Mouse (Mus musculus) MEL (cell line): ENCODE results near the gene Npw. TPM values are rescaled to one million over a fixed set of nuclear protein-coding genes. Genes with fewer than 3 reads are reported as not detected.

Experiments used
- DNase-seq: peaks from one replicate; pipeline ENCODE4 v3.0.0; 2011; ENCODE audit warnings: low read depth, low spot score
- H3K27ac ChIP-seq: 2 replicates; pipeline ENCODE4 v1.5.1; 2012; ENCODE audit warnings: low read depth, mild to moderate bottlenecking, control low read depth, low read length, moderate library complexity; ENCODE audit not compliant: control insufficient read depth
- H3K27me3 ChIP-seq, 2 experiments: fragments of 150-350 bp in 1 of 2; sonication (generic) in 1 of 2; 2 replicates each; pipeline ENCODE4 v1.6.1; 2012; ENCODE audit warnings: low read length in 2 of 2, mild to moderate bottlenecking in 2 of 2, improper control_type of control experiment in 1 of 2, moderate library complexity in 1 of 2; ENCODE audit not compliant: insufficient read depth in 2 of 2, control insufficient read depth in 1 of 2
- H3K36me3 ChIP-seq, 2 experiments: 2 replicates each; pipeline ENCODE4 v1.6.1; 2012 to 2014; ENCODE audit warnings: low read length in 2 of 2, improper control_type of control experiment in 1 of 2, inconsistent platforms in 1 of 2, mild to moderate bottlenecking in 1 of 2; ENCODE audit not compliant: insufficient read depth in 2 of 2, control insufficient read depth in 1 of 2
- H3K4me1 ChIP-seq, 2 experiments: fragments of 150-350 bp in 1 of 2; sonication (generic) in 1 of 2; 2 replicates each; pipeline ENCODE4 v1.6.1; 2012; ENCODE audit warnings: low read length in 2 of 2, improper control_type of control experiment in 1 of 2, mild to moderate bottlenecking in 1 of 2; ENCODE audit not compliant: insufficient read depth in 2 of 2, control insufficient read depth in 1 of 2
- H3K4me3 ChIP-seq, 2 experiments: fragments of 150-350 bp in 1 of 2; sonication (generic) in 1 of 2; 2 replicates each; pipeline ENCODE4 v1.5.1; 2012; ENCODE audit warnings: low read depth in 2 of 2, low read length in 2 of 2, mild to moderate bottlenecking in 2 of 2, moderate library complexity in 2 of 2, control low read depth in 1 of 2, improper control_type of control experiment in 1 of 2; ENCODE audit not compliant: control insufficient read depth in 1 of 2, insufficient read depth in 1 of 2
- H3K79me2 ChIP-seq: 2 replicates; pipeline ENCODE4 v1.6.1; 2012; ENCODE audit warnings: mild to moderate bottlenecking, low read length, moderate library complexity; ENCODE audit not compliant: control insufficient read depth, poor library complexity, insufficient read depth
- H3K9ac ChIP-seq: 2 replicates; pipeline ENCODE4 v1.6.1; 2012; ENCODE audit warnings: low read depth, mild to moderate bottlenecking, control low read depth, low read length, moderate library complexity; ENCODE audit not compliant: control insufficient read depth, poor library complexity, severe bottlenecking
- H3K9me3 ChIP-seq: fragments of 150-350 bp; sonication (generic); replicated peaks from 2 replicates; pipeline ENCODE4 v1.6.1; 2012; ENCODE audit warnings: mild to moderate bottlenecking, low read length, improper control_type of control experiment, moderate library complexity; ENCODE audit not compliant: insufficient read depth
- BHLHE40 ChIP-seq: IDR thresholded peaks from 2 replicates; pipeline ENCODE4 v1.6.1; 2012; ENCODE audit warnings: low read depth, mild to moderate bottlenecking, inconsistent platforms, low read length, improper control_type of control experiment, borderline replicate concordance
- CHD1 ChIP-seq: IDR thresholded peaks from 2 replicates; pipeline ENCODE4 v1.6.1; 2012; ENCODE audit warnings: low read depth, mild to moderate bottlenecking, inconsistent platforms, low read length, improper control_type of control experiment
- CHD2 ChIP-seq: IDR thresholded peaks from 2 replicates; pipeline ENCODE4 v1.6.1; 2011; ENCODE audit warnings: low read length, improper control_type of control experiment
- CTCF ChIP-seq, 3 experiments: IDR thresholded peaks in 2 of 3; conservative IDR thresholded peaks in 1 of 3; 2 replicates each; pipeline ENCODE4 v1.5.1; 2011 to 2012; ENCODE audit warnings: low read length in 3 of 3, low read depth in 2 of 3, mild to moderate bottlenecking in 2 of 3, improper control_type of control experiment in 1 of 3, inconsistent platforms in 1 of 3, mixed read lengths in 1 of 3, moderate library complexity in 1 of 3; ENCODE audit not compliant: control insufficient read depth in 1 of 3, insufficient read depth in 1 of 3, poor library complexity in 1 of 3, severe bottlenecking in 1 of 3
- E2F4 ChIP-seq: IDR thresholded peaks from 2 replicates; pipeline ENCODE4 v1.6.1; 2011; ENCODE audit warnings: low read depth, low read length, improper control_type of control experiment, borderline replicate concordance
- ELF1 ChIP-seq: IDR thresholded peaks from 2 replicates; pipeline ENCODE4 v1.6.1; 2014; ENCODE audit warnings: low read depth, mild to moderate bottlenecking, inconsistent platforms, low read length, improper control_type of control experiment, moderate library complexity
- ETS1 ChIP-seq: IDR thresholded peaks from 2 replicates; pipeline ENCODE4 v1.6.1; 2012; ENCODE audit warnings: low read depth, mild to moderate bottlenecking, inconsistent platforms, low read length, improper control_type of control experiment, moderate library complexity
- GABPA ChIP-seq: IDR thresholded peaks from 2 replicates; pipeline ENCODE4 v1.6.1; 2012; ENCODE audit warnings: low read depth, mild to moderate bottlenecking, inconsistent platforms, low read length, improper control_type of control experiment, moderate library complexity
- HCFC1 ChIP-seq: IDR thresholded peaks from 2 replicates; pipeline ENCODE4 v1.6.1; 2012; ENCODE audit warnings: low read depth, mild to moderate bottlenecking, inconsistent platforms, low read length, improper control_type of control experiment, moderate library complexity
- MAFK ChIP-seq: IDR thresholded peaks from 2 replicates; pipeline ENCODE4 v1.6.1; 2011; ENCODE audit warnings: low read depth, mild to moderate bottlenecking, low read length, improper control_type of control experiment, borderline replicate concordance
- MAX ChIP-seq: IDR thresholded peaks from 2 replicates; pipeline ENCODE4 v1.6.1; 2011; ENCODE audit warnings: low read length, improper control_type of control experiment
- MAZ ChIP-seq: IDR thresholded peaks from 2 replicates; pipeline ENCODE4 v1.6.1; 2012; ENCODE audit warnings: low read depth, mild to moderate bottlenecking, inconsistent platforms, low read length, improper control_type of control experiment
- MEF2A ChIP-seq: IDR thresholded peaks from 2 replicates; pipeline ENCODE4 v1.6.1; 2014; ENCODE audit warnings: low read depth, mild to moderate bottlenecking, inconsistent platforms, low read length, improper control_type of control experiment; ENCODE audit not compliant: poor library complexity, insufficient replicate concordance, severe bottlenecking; ENCODE audit errors: extremely low read depth
- MXI1 ChIP-seq: IDR thresholded peaks from 2 replicates; pipeline ENCODE4 v1.6.1; 2011; ENCODE audit warnings: mild to moderate bottlenecking, low read depth, low read length, improper control_type of control experiment
- NELFE ChIP-seq: IDR thresholded peaks from 2 replicates; pipeline ENCODE4 v1.6.1; 2011; ENCODE audit warnings: low read depth, low read length, improper control_type of control experiment
- POLR2A ChIP-seq, 2 experiments: IDR thresholded peaks; 2 replicates each; pipeline ENCODE4 v1.6.1; 2011 to 2012; ENCODE audit warnings: low read length in 2 of 2, mild to moderate bottlenecking in 2 of 2, control low read depth in 1 of 2, improper control_type of control experiment in 1 of 2, low read depth in 1 of 2, moderate library complexity in 1 of 2; ENCODE audit not compliant: control insufficient read depth in 1 of 2, insufficient read depth in 1 of 2, poor library complexity in 1 of 2
- SIN3A ChIP-seq: IDR thresholded peaks from 2 replicates; pipeline ENCODE4 v1.6.1; 2012; ENCODE audit warnings: low read length, improper control_type of control experiment, inconsistent platforms
- TBP ChIP-seq: IDR thresholded peaks from 2 replicates; pipeline ENCODE4 v1.8.0; 2011; ENCODE audit warnings: low read depth, low read length, improper control_type of control experiment
- UBTF ChIP-seq: IDR thresholded peaks from 2 replicates; pipeline ENCODE4 v1.6.1; 2012; ENCODE audit warnings: low read depth, mild to moderate bottlenecking, inconsistent platforms, low read length, improper control_type of control experiment, moderate library complexity, borderline replicate concordance; ENCODE audit not compliant: insufficient read depth
- USF2 ChIP-seq, 2 experiments: IDR thresholded peaks; 2 replicates each; pipeline ENCODE4 v1.6.1; 2011 to 2012; ENCODE audit warnings: improper control_type of control experiment in 2 of 2, low read length in 2 of 2, borderline replicate concordance in 1 of 2, inconsistent platforms in 1 of 2, low read depth in 1 of 2, mild to moderate bottlenecking in 1 of 2; ENCODE audit not compliant: insufficient read depth in 1 of 2
- polyA plus RNA-seq, 2 experiments: library from polyadenylated mRNA; stranded (reverse) in 1 of 2; unstranded in 1 of 2; fragments of >175 nt in 1 of 2; fragments of >200 nt in 1 of 2; gene quantifications; 2 replicates each; pipeline versions ENCODE4 v1.2.1 to v1.2.4; 2012; ENCODE audit warnings: low replicate concordance in 2 of 2, low read depth in 1 of 2; ENCODE audit not compliant: insufficient read length in 2 of 2, insufficient read depth in 1 of 2, missing spikeins in 1 of 2
- total RNA-seq: library from RNA; depleted of rRNA; stranded (reverse); fragments of 300-350 nt; gene quantifications from 2 replicates; pipeline ENCODE4 v1.2.3, GENCODE M21; 2012

Npw gene
- total and polyA plus RNA-seq, 3 experiments, result not detected

- H3K79me2 ChIP-seq, result peaks cover 51% of the 10 kb centered on the region
- no peak overlapping the region for H3K4me3 ChIP-seq
- no peak for DNase-seq
- peaks cover 0 to 26% of the 10 kb centered on the region in 2 experiments; a peak in 3 of 4 replicates for H3K4me1 ChIP-seq
- peak overlapping the region; percentile 31 for H3K9ac ChIP-seq
- H3K27ac ChIP-seq, result peak overlapping the region; percentile 14; the same call in 1 of the 2 replicates
- H3K9me3 ChIP-seq, result no peaks in the 10 kb centered on the region
- H3K36me3 ChIP-seq, result peaks cover 3 to 14% of the 10 kb centered on the region in 2 experiments; a peak in 3 of 4 replicates
- no peaks in the 10 kb centered on the region for H3K27me3 ChIP-seq
- no peak for TF ChIP-seq E2F4
- TF ChIP-seq MEF2A, result no peak
- TF ChIP-seq POLR2A (IDR thresholded peaks at IDR 0.05; ENCODE audit: control insufficient read depth in 1 of 2, insufficient read depth in 1 of 2, low read depth in 1 of 2, low read length in 2 of 2, poor library complexity in 1 of 2), result no peak
- TF ChIP-seq GABPA, result no peak
- TF ChIP-seq MAX, result no peak
- 0 out of 2 replicates have a peak, but pooled peaks have one; percentile 17 for TF ChIP-seq ETS1
- TF ChIP-seq ELF1, result 0 out of 2 replicates have a peak, but pooled peaks have one; percentile 29
- no peak for TF ChIP-seq BHLHE40
- TF ChIP-seq MAFK, result no peak
- no peak for TF ChIP-seq CHD1
- TF ChIP-seq MAZ, result no peak
- no peak for TF ChIP-seq SIN3A
- TF ChIP-seq MXI1, result no peak
- TF ChIP-seq CTCF (IDR thresholded peaks at IDR 0.05 in 2 of 3, conservative IDR thresholded peaks at IDR 0.05 in 1 of 3; ENCODE audit: control insufficient read depth in 1 of 3, insufficient read depth in 1 of 3, low read depth in 2 of 3, low read length in 3 of 3, poor library complexity in 1 of 3, severe bottlenecking in 1 of 3), result no peak
- TF ChIP-seq HCFC1, result no peak
Measured at GRCm38 (mm10) chr17:24672141-24672540, 13.9 kb upstream of the Npw start.

GRCm38 (mm10) chr17:24671346-24671745 lies 13.1 kb upstream of the Npw start:
- Histone ChIP-seq H3K79me2 (peaks cover 51% of the 10 kb centered on the region), H3K27ac (no peak overlapping the region), H3K36me3 (peaks cover 0 to 14% of the 10 kb centered on the region in 2 experiments; a peak in 2 of 4 replicates), H3K9ac (no peak overlapping the region), H3K9me3 (no peaks in the 10 kb centered on the region), H3K4me1 (peaks cover 0 to 26% of the 10 kb centered on the region in 2 experiments; a peak in 3 of 4 replicates), H3K27me3 (no peaks in the 10 kb centered on the region), H3K4me3 (no peak overlapping the region; a peak in 1 of 4 replicates)
- DNase-seq, result no peak
- TF ChIP-seq USF2 (IDR thresholded peaks at IDR 0.05; ENCODE audit: borderline replicate concordance in 1 of 2, insufficient read depth in 1 of 2, low read depth in 1 of 2, low read length in 2 of 2) (no peak), TBP (no peak), ELF1 (no peak), BHLHE40 (no peak), ETS1 (no peak), CHD1 (no peak), E2F4 (no peak), CHD2 (no peak), UBTF (no peak), NELFE (no peak)
